Mouse (Mus musculus) kidney, postnatal 0 days (tissue): ENCODE measurements around the gene Dnaic1. TPM values are rescaled to one million over a fixed set of nuclear protein-coding genes. Genes with fewer than 3 reads are reported as not detected.
"Not testable (repeated sequence)": the region's sequence is repeated elsewhere in the genome, so short reads cannot be mapped to it uniquely, and the experiment has no call there.

Experiments
- ATAC-seq: fragments of 200-750 bp; cut with Nextera tagmentation; replicated peaks from 2 replicates; pipeline ENCODE4 v1.8.0; 2017; ENCODE audit warnings: low read depth, moderate number of reproducible peaks, moderate TSS enrichment, moderate library complexity; ENCODE audit not compliant: low FRiP score
- DNase-seq: peaks from one replicate; pipeline ENCODE4 v3.0.0-alpha.2; 2016; ENCODE audit warnings: low spot score
- H3K27ac ChIP-seq: fragments of 300-500 bp; sonication (generic); 2 replicates; pipeline ENCODE4 v1.5.1; 2014; ENCODE audit warnings: mild to moderate bottlenecking
- H3K27me3 ChIP-seq: fragments of 300-500 bp; sonication (generic); 2 replicates; pipeline ENCODE4 v1.6.1; 2014; ENCODE audit warnings: low read length, mixed read lengths; ENCODE audit not compliant: insufficient read depth
- H3K36me3 ChIP-seq: fragments of 300-500 bp; sonication (generic); 2 replicates; pipeline ENCODE4 v1.6.1; 2014; ENCODE audit warnings: low read length, mixed read lengths; ENCODE audit not compliant: insufficient read depth
- H3K4me1 ChIP-seq: fragments of 300-500 bp; sonication (generic); replicated peaks from 2 replicates; pipeline ENCODE4 v1.6.1; 2014; ENCODE audit warnings: antibody characterized with exemption, low read length, mixed read lengths; ENCODE audit not compliant: insufficient read depth
- H3K4me2 ChIP-seq: fragments of 300-500 bp; sonication (generic); 2 replicates; pipeline ENCODE4 v1.6.1; 2014; ENCODE audit warnings: mild to moderate bottlenecking, low read length, moderate library complexity, mixed read lengths
- H3K4me3 ChIP-seq: fragments of 300-500 bp; sonication (generic); replicated peaks from 2 replicates; pipeline ENCODE4 v1.5.1; 2014; ENCODE audit warnings: low read depth, low read length
- H3K9ac ChIP-seq: fragments of 300-500 bp; sonication (generic); 2 replicates; pipeline ENCODE4 v1.6.1; 2014; ENCODE audit warnings: low read depth, low read length
- H3K9me3 ChIP-seq: fragments of 300-500 bp; sonication (generic); replicated peaks from 2 replicates; pipeline ENCODE4 v1.6.1; 2016; ENCODE audit warnings: low read length, inconsistent platforms, mixed read lengths
- CTCF ChIP-seq: IDR thresholded peaks from 2 replicates; pipeline ENCODE4 v1.5.1; 2016; ENCODE audit warnings: antibody characterized with exemption, low read depth, mild to moderate bottlenecking, moderate library complexity
- WGBS: fragments of 180-500 bp; shearing (Covaris S2); extraction: QIAGEN DNeasy Blood & Tissue Kit; methylation state at CpG from one replicate; pipeline ENCODE4 v1.1.7; 2014; 5-methylcytosine and 5-hydroxymethylcytosine counted together
- polyA plus RNA-seq: library from polyadenylated mRNA; unstranded; fragments of >200 nt; fragmentation: Nextera tagmentation; extraction: Ambion mirVana; gene quantifications from 2 replicates; pipeline ENCODE4 v1.2.1, GENCODE M21; 2015

Dnaic1 gene
- polyA plus RNA-seq, 1 experiment from 2014 or later: 1.3 TPM

DNA sequence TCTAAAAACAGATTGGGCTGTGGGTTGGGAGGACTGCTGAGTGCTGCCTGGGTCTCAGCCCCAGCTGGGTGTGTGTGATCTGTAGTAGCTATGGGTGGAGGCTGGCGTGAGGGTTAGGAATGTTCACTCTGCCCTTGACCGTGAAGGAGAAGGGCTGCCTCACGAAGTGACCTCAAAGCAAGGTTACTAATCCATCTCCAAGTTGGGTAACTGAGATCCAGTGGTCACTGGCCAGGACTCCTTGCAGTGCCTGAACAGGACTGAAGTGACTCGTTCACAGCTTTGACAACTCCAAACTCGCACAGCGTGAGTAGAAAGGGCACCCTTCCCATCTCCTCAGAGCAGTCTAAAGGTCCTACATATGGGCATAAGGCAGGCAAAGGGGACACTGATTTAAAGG is 109.3 kb downstream of the Dnaic1 start:
- TF ChIP-seq CTCF: no peak
- no peaks in the 10 kb centered on the region; the same call in 1 of the 2 replicates for H3K27me3 ChIP-seq
- DNase-seq (no peak), ATAC-seq (no peak)
- H3K27ac ChIP-seq: peak overlapping the region; percentile 28; the same call in 1 of the 2 replicates
- no peak overlapping the region for H3K4me3 ChIP-seq
- H3K4me2 ChIP-seq: no peak overlapping the region
- H3K9ac ChIP-seq: no peak overlapping the region
- no peaks in the 10 kb centered on the region for H3K9me3 ChIP-seq
- WGBS: 43% methylated on average over 6 of the region's 6 CpGs
- H3K36me3 ChIP-seq: no peaks in the 10 kb centered on the region
- H3K4me1 ChIP-seq: peaks cover 33% of the 10 kb centered on the region

- no peaks in the 10 kb centered on the region for H3K9me3 ChIP-seq
- no peak overlapping the region for H3K9ac ChIP-seq
- WGBS: 40% methylated on average over 1 of the region's 2 CpGs
- ATAC-seq (no peak), DNase-seq (peak; percentile 45)
- H3K4me3 ChIP-seq: no peak overlapping the region
- peak overlapping the region; percentile 28; the same call in 1 of the 2 replicates for H3K27ac ChIP-seq
- H3K4me2 ChIP-seq: no peak overlapping the region
- H3K4me1 ChIP-seq: peaks cover 33% of the 10 kb centered on the region
- H3K27me3 ChIP-seq: no peaks in the 10 kb centered on the region; the same call in 1 of the 2 replicates
- no peaks in the 10 kb centered on the region for H3K36me3 ChIP-seq
- no peak for TF ChIP-seq CTCF
These were observed 109.7 kb downstream of the Dnaic1 start for GRCm38 (mm10) chr4:41679291-41679690.

GRCm38 (mm10) chr4:41681176-41681575 is 111.6 kb downstream of the Dnaic1 start:
- no peaks in the 10 kb centered on the region; the same call in 1 of the 2 replicates for H3K27me3 ChIP-seq
- no peak overlapping the region for H3K4me3 ChIP-seq
- no peaks in the 10 kb centered on the region for H3K36me3 ChIP-seq
- ATAC-seq: no peak
- H3K27ac ChIP-seq: no peak overlapping the region
- no peaks in the 10 kb centered on the region for H3K9me3 ChIP-seq
- H3K9ac ChIP-seq: no peak overlapping the region
- no peak for TF ChIP-seq CTCF
- H3K4me1 ChIP-seq: peaks cover 28% of the 10 kb centered on the region
- DNase-seq: no peak
- 68% methylated on average over 4 of the region's 4 CpGs for WGBS
- no peak overlapping the region for H3K4me2 ChIP-seq

DNA sequence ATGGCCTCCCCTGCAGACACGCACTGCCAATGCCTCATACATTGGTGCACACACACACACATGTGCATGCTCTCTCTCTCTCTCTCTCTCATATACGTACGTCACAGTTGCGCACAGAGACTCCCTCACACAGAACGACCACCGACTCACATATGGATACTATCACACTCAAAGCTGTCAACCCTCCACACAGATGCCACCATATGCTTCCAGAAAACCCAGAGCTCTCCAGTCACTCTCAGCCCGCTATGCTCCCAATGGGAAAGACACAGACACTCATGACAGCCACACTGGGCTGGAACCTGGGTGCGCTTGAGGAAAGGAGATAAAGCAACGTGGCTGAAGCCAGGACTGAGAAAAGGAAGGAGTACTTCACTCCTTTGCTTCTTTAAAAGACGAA is 112.4 kb downstream of the Dnaic1 start:
- WGBS: 72% methylated on average over 10 of the region's 10 CpGs
- Histone ChIP-seq H3K27me3 (no peaks in the 10 kb centered on the region; the same call in 1 of the 2 replicates), H3K4me2 (no peak overlapping the region), H3K27ac (no peak overlapping the region), H3K4me3 (no peak overlapping the region), H3K9ac (no peak overlapping the region), H3K4me1 (peaks cover 21% of the 10 kb centered on the region), H3K9me3 (no peaks in the 10 kb centered on the region), H3K36me3 (no peaks in the 10 kb centered on the region)
- ATAC-seq (no peak), DNase-seq (no peak)
- no peak for TF ChIP-seq CTCF

DNA sequence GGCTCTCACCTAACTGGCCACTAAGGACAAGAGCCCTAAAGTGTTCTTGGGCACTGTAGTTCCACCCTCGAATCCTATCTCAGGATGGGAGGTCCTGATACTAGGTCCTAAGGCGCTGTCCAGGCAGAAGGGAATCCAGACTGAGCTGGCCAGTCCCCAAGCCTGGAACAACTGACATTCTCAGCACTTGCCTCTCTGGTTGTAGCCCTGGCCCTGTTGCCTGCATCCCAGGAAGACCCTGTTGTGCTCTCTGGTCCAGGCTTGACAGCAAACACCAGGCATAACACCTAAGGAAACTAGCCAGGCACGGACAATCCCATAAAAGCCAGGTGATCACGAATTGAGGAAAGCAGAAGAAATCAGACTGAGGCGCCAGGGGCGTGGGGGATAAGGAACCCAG is 113.2 kb downstream of the Dnaic1 start:
- Histone ChIP-seq H3K9me3 (no peaks in the 10 kb centered on the region), H3K27ac (no peak overlapping the region), H3K36me3 (no peaks in the 10 kb centered on the region), H3K4me2 (no peak overlapping the region), H3K9ac (no peak overlapping the region), H3K27me3 (no peaks in the 10 kb centered on the region; the same call in 1 of the 2 replicates), H3K4me1 (peaks cover 19% of the 10 kb centered on the region), H3K4me3 (no peak overlapping the region)
- WGBS: 25% methylated on average over 6 of the region's 6 CpGs
- DNase-seq (no peak), ATAC-seq (no peak)
- no peak for TF ChIP-seq CTCF

- not testable (repeated sequence) for H3K27me3 ChIP-seq, H3K9ac ChIP-seq, H3K4me3 ChIP-seq, H3K9me3 ChIP-seq, DNase-seq, H3K36me3 ChIP-seq, H3K27ac ChIP-seq
- 0% methylated on average over 5 of the region's 27 CpGs for WGBS
- peak overlapping the region; percentile 38; the same call in 1 of the 2 replicates for H3K4me2 ChIP-seq
- 0 out of 2 replicates have a peak, but pooled peaks have one; percentile 27 for ATAC-seq
- peaks cover 19% of the 10 kb centered on the region for H3K4me1 ChIP-seq
These were observed 113.7 kb downstream of the Dnaic1 start for GRCm38 (mm10) chr4:41683303-41683702.

GRCm38 (mm10) chr4:41684131-41684930 is 114.8 kb downstream of the Dnaic1 start:
- not testable (repeated sequence) for H3K4me2 ChIP-seq, ATAC-seq, DNase-seq, H3K36me3 ChIP-seq, H3K4me3 ChIP-seq, H3K9ac ChIP-seq, H3K27me3 ChIP-seq, H3K27ac ChIP-seq, H3K9me3 ChIP-seq
- H3K4me1 ChIP-seq: peaks cover 11% of the 10 kb centered on the region
- WGBS: 3% methylated on average over 17 of the region's 27 CpGs

DNA sequence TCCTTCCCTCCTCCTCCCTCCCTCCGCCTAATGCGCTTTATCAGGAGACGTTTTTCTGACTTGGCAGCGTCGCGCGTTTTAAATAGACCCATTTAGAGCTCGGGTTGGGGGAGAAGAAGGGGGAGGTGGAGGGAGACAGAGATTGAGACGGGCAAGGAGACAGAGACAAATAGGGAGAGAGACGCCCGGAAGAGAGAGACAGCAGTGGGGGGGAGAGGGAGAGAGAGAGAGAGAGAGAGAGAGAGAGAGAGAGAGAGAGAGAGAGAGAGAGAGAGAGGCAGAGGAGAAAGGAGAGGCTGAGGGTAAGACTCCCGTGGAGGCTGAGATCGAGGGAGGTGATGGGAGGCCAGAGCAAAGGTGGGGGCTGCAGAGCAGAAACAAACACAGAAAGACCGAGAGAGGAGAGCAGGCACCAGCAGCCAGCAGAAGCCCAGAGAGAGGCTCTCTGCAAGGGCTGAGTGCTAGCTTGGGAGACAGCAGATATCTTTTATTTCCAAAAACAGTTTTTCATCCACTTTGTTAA is 115.4 kb downstream of the Dnaic1 start:
- H3K27ac ChIP-seq, ATAC-seq, H3K4me1 ChIP-seq, H3K4me3 ChIP-seq, H3K4me2 ChIP-seq, H3K9me3 ChIP-seq, DNase-seq, H3K9ac ChIP-seq, H3K27me3 ChIP-seq, H3K36me3 ChIP-seq: not testable (repeated sequence)
- WGBS: 3% methylated on average over 14 of the region's 14 CpGs

GRCm38 (mm10) chr4:41685882-41686492 is 116.4 kb downstream of the Dnaic1 start:
- DNase-seq, H3K9me3 ChIP-seq, H3K27me3 ChIP-seq, H3K36me3 ChIP-seq, H3K4me1 ChIP-seq, H3K4me2 ChIP-seq, H3K4me3 ChIP-seq, ATAC-seq, H3K9ac ChIP-seq, H3K27ac ChIP-seq: not testable (repeated sequence)
- WGBS: 23% methylated on average over 9 of the region's 10 CpGs
